Comparison of ENCODE assay signal across 17 mouse cellular contexts in the genomic region with DNA sequence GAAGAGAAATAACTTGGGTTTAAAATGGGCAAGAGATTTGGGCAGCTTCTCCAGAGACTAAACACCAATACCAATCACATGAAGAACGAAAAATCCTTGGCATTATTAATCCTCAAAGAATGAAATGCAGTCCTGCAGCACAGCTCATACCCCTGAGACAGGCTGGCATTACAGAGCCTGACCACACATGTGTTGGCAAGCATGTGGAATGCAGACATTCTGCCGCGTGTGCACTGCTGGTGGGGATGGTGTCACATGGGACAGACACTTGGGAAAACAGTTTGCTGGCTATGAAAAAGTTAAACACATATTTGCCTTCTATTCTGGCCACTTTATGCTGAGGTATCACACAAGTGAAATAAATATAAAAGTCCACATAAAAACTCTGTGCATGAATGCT.
"Had no signal": no experiment of that assay in that cellular context is flagged by ENCODE, and none has a peak within 500 bp of the region (broad histone marks: within the 10 kb centered on the region; RNA-seq: fewer than 3 reads in every experiment).

No protein-coding gene starts in this region.

- H3K27ac ChIP-seq: lung, embryonic 15.5 days; macrophage; midbrain, embryonic 10.5 days; midbrain, embryonic 12.5 days; neural tube, embryonic 12.5 days; stomach, embryonic 15.5 days; stomach, postnatal 0 days had no signal

- H3K9me3 ChIP-seq: lung, embryonic 15.5 days; neural tube, embryonic 12.5 days; stomach, embryonic 15.5 days had no signal

- H3K9ac ChIP-seq: lung, embryonic 15.5 days; midbrain, embryonic 12.5 days; neural tube, embryonic 12.5 days; stomach, embryonic 15.5 days had no signal

- H3K36me3 ChIP-seq: lung, embryonic 15.5 days; midbrain, embryonic 10.5 days; midbrain, embryonic 12.5 days; neural tube, embryonic 12.5 days; stomach, embryonic 15.5 days had no signal

- H3K4me3 ChIP-seq: lung, embryonic 15.5 days; midbrain, embryonic 10.5 days; midbrain, embryonic 12.5 days; neural tube, embryonic 12.5 days; stomach, embryonic 15.5 days had no signal

- H3K4me1 ChIP-seq: lung, embryonic 15.5 days; midbrain, embryonic 10.5 days; midbrain, embryonic 12.5 days; neural tube, embryonic 12.5 days; stomach, embryonic 15.5 days had no signal

- H3K4me2 ChIP-seq: lung, embryonic 15.5 days; midbrain, embryonic 12.5 days; neural tube, embryonic 12.5 days; stomach, embryonic 15.5 days had no signal

- H3K27me3 ChIP-seq: lung, embryonic 15.5 days; midbrain, embryonic 12.5 days; neural tube, embryonic 12.5 days; stomach, embryonic 15.5 days had no signal

- DNase-seq: lung, adult 18-20 months; lung, postnatal 14 days; lung, postnatal 36 days; midbrain, embryonic 14.5 days; right cerebral cortex, postnatal 14 days; thymus, adult 2 months; thymus, postnatal 25 days; thymus, postnatal 4 days had no signal

- ATAC-seq: lung, postnatal 0 days; midbrain, embryonic 16.5 days had no signal
